Mouse (Mus musculus) embryonic facial prominence, embryonic 11.5 days (tissue): ENCODE results near the gene Wdr89. TPM values are rescaled to one million over a fixed set of nuclear protein-coding genes. Genes with fewer than 3 reads are reported as not detected.

Source experiments
- ATAC-seq: fragments of 200-750 bp; cut with Nextera tagmentation; replicated peaks from 2 replicates; pipeline ENCODE4 v1.8.0; 2017; ENCODE audit warnings: low read depth; ENCODE audit not compliant: insufficient number of reproducible peaks, low FRiP score, low TSS enrichment
- DNase-seq: peaks from one replicate; pipeline ENCODE4 v3.0.0-alpha.2; 2015; ENCODE audit warnings: low spot score
- H3K27ac ChIP-seq: fragments of 300-500 bp; sonication (generic); replicated peaks from 2 replicates; pipeline ENCODE4 v1.5.1; 2014; ENCODE audit warnings: mild to moderate bottlenecking, low read depth, low read length, control low read depth
- H3K27me3 ChIP-seq: fragments of 300-500 bp; sonication (generic); 2 replicates; pipeline ENCODE4 v1.6.1; 2014; ENCODE audit warnings: mild to moderate bottlenecking, low read length, moderate library complexity, mixed read lengths; ENCODE audit not compliant: control insufficient read depth, insufficient read depth
- H3K36me3 ChIP-seq: fragments of 300-500 bp; sonication (generic); replicated peaks from 2 replicates; pipeline ENCODE4 v1.6.1; 2014; ENCODE audit warnings: low read depth, mild to moderate bottlenecking, low read length, moderate library complexity, mixed read lengths; ENCODE audit not compliant: control insufficient read depth, insufficient read depth
- H3K4me1 ChIP-seq: fragments of 300-500 bp; sonication (generic); 2 replicates; pipeline ENCODE4 v1.6.1; 2014; ENCODE audit warnings: low read length, mixed read lengths; ENCODE audit not compliant: control insufficient read depth, insufficient read depth
- H3K4me2 ChIP-seq: fragments of 300-500 bp; sonication (generic); 2 replicates; pipeline ENCODE4 v1.6.1; 2014; ENCODE audit warnings: low read depth, mild to moderate bottlenecking, control low read depth, low read length, moderate library complexity
- H3K4me3 ChIP-seq: fragments of 300-500 bp; sonication (generic); 2 replicates; pipeline ENCODE4 v1.5.1; 2014; ENCODE audit warnings: low read depth, low read length, control low read depth
- H3K9ac ChIP-seq: fragments of 300-500 bp; sonication (generic); replicated peaks from 2 replicates; pipeline ENCODE4 v1.6.1; 2014; ENCODE audit warnings: mild to moderate bottlenecking, control low read depth, low read length
- H3K9me3 ChIP-seq: fragments of 300-500 bp; sonication (generic); replicated peaks from 2 replicates; pipeline ENCODE4 v1.6.1; 2016; ENCODE audit warnings: mild to moderate bottlenecking, low read length, inconsistent platforms, mixed read lengths; ENCODE audit not compliant: control insufficient read depth
- WGBS: fragments of 180-500 bp; shearing (Covaris S2); extraction: QIAGEN DNeasy Blood & Tissue Kit; methylation state at CpG from one replicate; pipeline ENCODE4 v1.1.7; 2014; 5-methylcytosine and 5-hydroxymethylcytosine counted together
- polyA plus RNA-seq: library from polyadenylated mRNA; unstranded; fragments of >200 nt; fragmentation: Nextera tagmentation; extraction: Ambion mirVana; gene quantifications from 2 replicates; pipeline ENCODE4 v1.2.1, GENCODE M21; 2014

Wdr89 gene
- polyA plus RNA-seq, 1 experiment from 2014 or later, result 13.9 TPM

GRCm38 (mm10) chr12:75666939-75667338 is 2.4 kb downstream of the Wdr89 start:
- H3K4me1 ChIP-seq, result no peaks in the 10 kb centered on the region
- H3K36me3 ChIP-seq, result no peaks in the 10 kb centered on the region
- DNase-seq, result no peak
- no peak overlapping the region for H3K9ac ChIP-seq
- no peak overlapping the region for H3K4me2 ChIP-seq
- no peak for ATAC-seq
- H3K27ac ChIP-seq, result no peak overlapping the region
- no peaks in the 10 kb centered on the region for H3K9me3 ChIP-seq
- no peak overlapping the region for H3K4me3 ChIP-seq
- H3K27me3 ChIP-seq, result no peaks in the 10 kb centered on the region

DNA sequence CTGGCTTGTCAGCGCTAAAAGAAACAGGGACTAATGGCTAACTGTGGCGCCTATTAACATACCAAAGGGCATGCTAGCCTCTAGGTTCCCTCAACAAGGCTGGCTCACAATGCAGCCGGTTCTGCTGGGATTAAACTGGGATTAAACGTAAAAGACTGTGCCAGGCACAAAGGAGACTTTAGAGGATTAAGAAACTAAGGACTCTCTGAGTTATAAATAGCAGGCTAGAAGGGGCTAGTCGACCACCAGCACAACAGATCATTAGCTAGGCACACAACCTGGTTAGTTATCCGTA is 4.9 kb downstream of the Wdr89 start:
- ATAC-seq, result no peak
- DNase-seq, result no peak
- 18% methylated on average over 6 of the region's 6 CpGs for WGBS
- no peak overlapping the region for H3K27ac ChIP-seq
- no peak overlapping the region for H3K9ac ChIP-seq
- H3K27me3 ChIP-seq, result no peaks in the 10 kb centered on the region
- H3K36me3 ChIP-seq, result no peaks in the 10 kb centered on the region
- H3K9me3 ChIP-seq, result no peaks in the 10 kb centered on the region
- H3K4me1 ChIP-seq, result no peaks in the 10 kb centered on the region
- H3K4me2 ChIP-seq, result no peak overlapping the region
- H3K4me3 ChIP-seq, result no peak overlapping the region

- H3K4me2 ChIP-seq, result no peak overlapping the region
- ATAC-seq (no peak), DNase-seq (no peak)
Measured at GRCm38 (mm10) chr12:75663646-75664515, 5.5 kb downstream of the Wdr89 start.

GRCm38 (mm10) chr12:75662376-75662775 is 7.0 kb downstream of the Wdr89 start:
- H3K27ac ChIP-seq, result no peak overlapping the region
- no peaks in the 10 kb centered on the region for H3K4me1 ChIP-seq
- DNase-seq (no peak), ATAC-seq (no peak)
- 91% methylated on average over 1 of the region's 1 CpGs for WGBS
- no peak overlapping the region for H3K9ac ChIP-seq
- no peak overlapping the region for H3K4me2 ChIP-seq
- H3K4me3 ChIP-seq, result no peak overlapping the region
- no peaks in the 10 kb centered on the region for H3K27me3 ChIP-seq
- no peaks in the 10 kb centered on the region for H3K36me3 ChIP-seq
- H3K9me3 ChIP-seq, result no peaks in the 10 kb centered on the region

More at GRCm38 (mm10) chr12:75663646-75664515, 5.5 kb downstream of the Wdr89 start:
- no peaks in the 10 kb centered on the region for H3K36me3 ChIP-seq
- 49% methylated on average over 13 of the region's 13 CpGs for WGBS
- H3K4me3 ChIP-seq, result no peak overlapping the region
- no peak overlapping the region for H3K27ac ChIP-seq
- H3K9me3 ChIP-seq, result no peaks in the 10 kb centered on the region
- no peaks in the 10 kb centered on the region for H3K4me1 ChIP-seq
- H3K27me3 ChIP-seq, result no peaks in the 10 kb centered on the region
- H3K9ac ChIP-seq, result no peak overlapping the region

DNA sequence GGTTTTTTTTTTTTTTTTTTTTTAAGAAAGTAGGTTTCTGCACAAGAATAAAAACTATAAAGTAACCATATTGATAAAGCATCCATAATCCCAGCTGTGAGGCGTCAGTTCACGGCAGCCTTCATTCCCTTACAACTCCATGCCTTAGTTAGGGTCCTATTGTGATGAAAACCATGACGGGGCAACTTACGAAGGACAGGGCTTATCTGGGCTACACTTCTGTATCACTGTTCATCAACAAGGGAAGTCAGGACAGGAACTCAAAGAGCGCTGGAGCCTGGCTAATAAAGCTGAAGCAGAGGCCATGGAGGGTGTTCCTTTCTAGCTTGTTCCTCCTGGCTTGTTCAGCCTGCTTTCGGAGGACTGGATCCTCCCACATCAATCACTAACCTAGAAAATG is 10.9 kb downstream of the Wdr89 start:
- 78% methylated on average over 6 of the region's 6 CpGs for WGBS
- no peak overlapping the region for H3K4me3 ChIP-seq
- H3K4me2 ChIP-seq, result no peak overlapping the region
- H3K27me3 ChIP-seq, result no peaks in the 10 kb centered on the region
- no peak overlapping the region for H3K27ac ChIP-seq
- H3K36me3 ChIP-seq, result no peaks in the 10 kb centered on the region
- DNase-seq (no peak), ATAC-seq (no peak)
- H3K9ac ChIP-seq, result no peak overlapping the region
- H3K4me1 ChIP-seq, result no peaks in the 10 kb centered on the region
- no peaks in the 10 kb centered on the region for H3K9me3 ChIP-seq

- Histone ChIP-seq H3K36me3 (no peaks in the 10 kb centered on the region), H3K9ac (no peak overlapping the region), H3K4me1 (no peaks in the 10 kb centered on the region), H3K4me2 (no peak overlapping the region), H3K9me3 (no peaks in the 10 kb centered on the region), H3K4me3 (no peak overlapping the region), H3K27me3 (no peaks in the 10 kb centered on the region), H3K27ac (no peak overlapping the region)
- DNase-seq (peak; percentile 42), ATAC-seq (no peak)
- 37% methylated on average over 3 of the region's 3 CpGs for whole genome bisulfite sequencing
Measured at GRCm38 (mm10) chr12:75656580-75656979, 12.8 kb downstream of the Wdr89 start.

DNA sequence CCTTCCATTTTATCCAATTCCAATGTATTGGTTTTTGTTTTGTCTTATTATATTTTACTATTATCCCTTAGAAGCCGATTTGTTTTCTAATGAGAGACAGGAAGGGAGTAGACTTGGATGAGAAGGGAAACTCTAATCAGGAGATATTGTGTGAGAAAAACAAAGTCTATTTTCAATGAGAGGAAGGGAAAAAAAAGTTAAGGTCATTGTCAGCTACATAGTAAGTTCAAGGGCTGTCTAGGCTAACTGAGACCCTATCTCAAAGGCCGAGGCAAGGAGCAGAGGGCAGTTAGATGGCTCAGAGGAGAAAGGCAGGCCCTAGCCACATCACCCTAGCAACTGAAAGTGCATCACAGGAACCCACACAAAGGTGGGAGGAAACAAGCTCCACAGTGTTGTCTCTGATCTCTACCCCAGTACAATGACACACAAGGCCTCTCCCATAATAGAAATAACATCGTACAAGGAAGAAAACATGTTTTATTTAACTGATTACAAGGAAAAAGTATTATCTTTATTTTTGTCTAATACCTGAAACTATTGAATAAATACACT is 15.0 kb downstream of the Wdr89 start:
- ATAC-seq (no peak), DNase-seq (no peak)
- Histone ChIP-seq H3K9ac (no peak overlapping the region), H3K9me3 (no peaks in the 10 kb centered on the region), H3K36me3 (no peaks in the 10 kb centered on the region), H3K4me1 (no peaks in the 10 kb centered on the region), H3K4me2 (no peak overlapping the region), H3K27ac (no peak overlapping the region), H3K27me3 (no peaks in the 10 kb centered on the region), H3K4me3 (no peak overlapping the region)
- WGBS, result 85% methylated on average over 3 of the region's 3 CpGs

DNA sequence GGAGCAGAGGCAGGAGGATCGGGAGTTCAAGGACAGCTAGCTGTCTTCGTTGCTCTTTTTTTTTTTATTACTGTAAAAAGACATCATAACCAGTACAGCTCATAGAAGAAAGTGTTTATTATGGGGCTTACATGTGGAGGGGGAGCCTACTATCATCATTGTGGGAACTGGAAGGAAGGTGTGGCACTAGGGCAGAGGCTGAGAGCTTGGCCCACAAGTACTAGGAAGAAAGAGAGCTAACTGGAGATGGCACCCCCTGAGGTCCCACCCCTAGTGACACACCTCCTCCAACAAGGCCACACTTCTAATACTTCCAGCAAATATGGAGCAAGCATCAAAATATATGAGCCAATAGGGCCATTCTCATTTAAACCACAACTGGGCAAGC is 19.6 kb downstream of the Wdr89 start:
- Histone ChIP-seq H3K27me3 (no peaks in the 10 kb centered on the region), H3K4me2 (no peak overlapping the region), H3K9me3 (no peaks in the 10 kb centered on the region), H3K4me3 (no peak overlapping the region), H3K27ac (no peak overlapping the region), H3K36me3 (no peaks in the 10 kb centered on the region), H3K4me1 (no peaks in the 10 kb centered on the region), H3K9ac (no peak overlapping the region)
- ATAC-seq (no peak), DNase-seq (no peak)
- WGBS, result 89% methylated on average over 2 of the region's 2 CpGs
